Mouse (Mus musculus) embryonic fibroblast, embryonic 13.5 days (primary cell): ENCODE results near the gene Gpn1.

ENCODE experiments used
- CTCF ChIP-seq: IDR thresholded peaks from 2 replicates; pipeline ENCODE4 v1.5.1; 2011; ENCODE audit warnings: mild to moderate bottlenecking, control low read depth, low read length, moderate library complexity, borderline replicate concordance; ENCODE audit not compliant: insufficient read depth
- POLR2A ChIP-seq: IDR thresholded peaks from 2 replicates; pipeline ENCODE4 v1.6.1; 2011; ENCODE audit warnings: low read depth, mild to moderate bottlenecking, control low read depth, low read length, moderate library complexity

- no peak for TF ChIP-seq CTCF
- TF ChIP-seq POLR2A: no peak
Measured at GRCm38 (mm10) chr5:31504843-31505242, 10.3 kb downstream of the Gpn1 start.
